Mouse (Mus musculus): ENCODE results near the gene D630045J12Rik.

- TF ChIP-seq CTCF (IDR thresholded peaks at IDR 0.05; ENCODE audit: low read depth) (no peak), EP300 (IDR thresholded peaks at IDR 0.05; ENCODE audit: low read depth) (no peak)
Observed at GRCm38 (mm10) chr6:38224079-38224478, 29.7 kb downstream of the D630045J12Rik start.
